Mouse (Mus musculus) CD4-positive, CD25-positive, alpha-beta regulatory T cell, adult 4 months (primary cell): ENCODE measurements around the gene Ntng2. TPM values are rescaled to one million over a fixed set of nuclear protein-coding genes. Genes with fewer than 3 reads are reported as not detected.

Experiments used
- ATAC-seq: one replicate; pipeline ENCODE4 v1.8.0; 2017
- polyA plus RNA-seq, 2 experiments: library from polyadenylated mRNA; unstranded; fragments of 100-300 nt; shearing (Covaris generic); gene quantifications; one replicate each; pipeline ENCODE4 v1.2.1; 2017

Ntng2 gene
- polyA plus RNA-seq, 2 experiments from 2014 or later: 2.4 to 3.1 TPM

DNA sequence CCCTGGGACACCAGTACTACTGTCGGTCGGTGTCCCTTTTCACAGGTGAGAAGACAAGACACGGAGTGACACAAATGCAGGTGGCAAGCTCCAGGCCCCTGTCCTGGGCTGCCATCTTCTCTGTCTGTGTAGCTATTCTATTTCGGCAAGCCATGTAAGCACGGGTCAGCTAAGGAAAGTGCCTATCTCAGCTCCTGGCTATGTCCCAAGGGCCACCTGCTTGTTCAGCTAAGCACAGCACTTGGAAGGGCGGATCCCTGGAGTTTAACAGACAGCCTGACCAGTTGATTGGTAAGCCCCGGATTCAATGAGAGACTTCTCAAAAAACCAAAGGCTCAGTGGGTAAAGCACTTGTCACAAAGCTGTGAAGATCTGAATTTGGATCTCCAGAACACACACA lies 62.4 kb downstream of the Ntng2 start:
- ATAC-seq: no peak

DNA sequence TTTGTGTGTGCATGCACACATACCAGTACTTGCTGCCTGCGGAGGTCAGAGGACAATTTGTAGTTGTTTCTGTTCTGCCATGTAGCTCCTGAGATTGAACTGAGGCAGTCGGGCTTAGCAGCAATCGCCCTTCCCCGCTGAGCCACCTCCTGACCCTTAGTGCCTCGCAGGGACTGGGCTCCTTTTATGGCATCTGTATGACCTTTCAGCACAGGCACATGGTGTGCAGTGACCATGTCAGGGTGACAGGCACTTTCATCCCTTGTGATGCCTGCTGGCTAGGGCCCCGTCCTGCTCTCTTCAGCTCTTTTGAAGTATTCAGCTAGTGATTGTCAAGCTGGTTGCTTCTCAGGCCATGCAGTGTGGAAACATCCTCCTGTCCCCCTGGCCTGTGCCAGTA lies 66.6 kb downstream of the Ntng2 start:
- no peak for ATAC-seq

DNA sequence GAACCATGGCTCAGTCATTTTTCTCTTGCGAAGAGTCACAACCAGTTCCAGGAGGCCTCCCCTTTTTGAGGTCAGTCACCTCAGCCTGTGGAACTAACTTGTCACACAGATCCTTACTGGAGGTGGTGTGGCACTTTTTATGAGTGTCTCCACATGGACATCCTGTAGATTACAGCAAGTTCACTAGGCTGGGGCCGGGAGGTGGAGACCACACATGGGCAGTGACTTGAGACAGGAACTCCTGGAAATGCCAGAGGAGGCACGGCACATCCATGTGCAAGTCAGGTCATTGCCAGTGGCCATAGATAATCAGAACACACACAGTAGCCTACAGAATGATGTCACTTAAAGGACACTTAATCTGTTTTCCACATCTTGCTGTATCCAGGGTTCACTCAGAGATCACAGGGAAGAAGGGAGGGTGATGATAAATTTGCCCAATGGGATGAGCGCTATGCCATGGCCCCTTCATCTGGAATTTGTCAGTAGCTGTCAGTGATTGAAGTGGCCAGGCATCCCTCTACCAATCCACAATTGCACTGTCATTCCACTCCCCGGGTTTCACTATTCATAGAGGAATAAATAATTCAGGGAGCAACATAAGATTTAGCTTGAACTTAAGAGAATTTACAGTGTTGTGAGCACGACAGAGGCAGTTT lies 69.4 kb downstream of the Ntng2 start:
- ATAC-seq: no peak

DNA sequence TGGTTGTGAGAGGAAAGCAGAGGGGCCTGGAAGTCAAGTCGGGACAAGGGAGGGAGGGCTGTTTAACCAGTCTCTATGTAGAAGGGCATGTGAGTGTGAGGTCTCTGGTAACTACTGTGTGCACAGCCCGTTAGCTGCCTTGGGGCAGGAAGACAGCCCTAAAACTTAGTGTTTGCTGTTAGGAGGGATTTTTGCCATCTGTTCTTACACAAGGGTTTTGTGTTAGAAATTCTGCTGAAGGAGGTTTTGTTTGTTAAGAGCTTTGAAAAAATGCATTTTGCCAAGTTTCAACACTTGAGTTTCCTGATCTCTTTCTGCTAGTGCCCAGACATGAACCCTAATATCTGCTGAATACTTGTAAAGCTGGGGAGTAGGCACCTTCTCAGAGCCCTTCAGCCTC lies 71.7 kb downstream of the Ntng2 start:
- no peak for ATAC-seq

DNA sequence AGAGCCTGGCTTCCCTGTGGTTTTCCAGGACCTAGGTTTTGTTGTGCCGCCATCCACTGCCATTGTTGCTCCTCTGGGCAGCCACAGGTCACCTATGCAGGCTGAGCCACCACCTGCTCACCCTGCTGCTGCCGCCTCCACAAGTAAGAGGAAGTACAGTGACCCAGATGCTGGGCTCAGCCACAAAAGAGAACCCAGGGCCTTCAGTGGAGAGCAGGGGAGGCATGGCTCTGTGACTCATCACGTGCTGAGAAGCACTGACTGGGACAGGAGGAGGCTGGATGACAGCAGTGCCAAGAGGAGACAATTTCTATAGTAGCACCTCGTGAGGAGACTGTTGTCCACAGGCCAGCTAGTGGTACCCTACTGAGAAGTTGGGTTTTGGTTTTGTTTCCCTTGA lies 73.0 kb downstream of the Ntng2 start:
- ATAC-seq: no peak

DNA sequence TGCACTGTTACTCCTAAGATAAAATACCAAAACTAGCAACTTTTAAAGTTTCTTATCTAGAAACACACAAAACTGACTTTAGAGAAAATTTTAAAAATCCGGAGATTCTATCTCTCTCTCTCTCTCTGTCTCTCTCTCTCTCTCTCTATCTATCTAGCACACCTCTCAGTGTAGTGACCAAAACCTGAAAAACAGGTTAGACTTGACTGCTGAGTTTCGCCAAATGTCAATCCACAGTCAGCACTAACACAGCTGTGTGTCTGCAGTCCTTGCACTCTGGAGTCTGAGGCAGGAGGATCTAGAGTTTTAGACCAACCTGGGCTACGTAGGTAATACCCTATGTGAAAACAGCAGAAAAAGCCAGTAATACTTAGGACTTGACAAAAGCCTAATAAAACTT lies 77.9 kb downstream of the Ntng2 start:
- ATAC-seq: no peak

DNA sequence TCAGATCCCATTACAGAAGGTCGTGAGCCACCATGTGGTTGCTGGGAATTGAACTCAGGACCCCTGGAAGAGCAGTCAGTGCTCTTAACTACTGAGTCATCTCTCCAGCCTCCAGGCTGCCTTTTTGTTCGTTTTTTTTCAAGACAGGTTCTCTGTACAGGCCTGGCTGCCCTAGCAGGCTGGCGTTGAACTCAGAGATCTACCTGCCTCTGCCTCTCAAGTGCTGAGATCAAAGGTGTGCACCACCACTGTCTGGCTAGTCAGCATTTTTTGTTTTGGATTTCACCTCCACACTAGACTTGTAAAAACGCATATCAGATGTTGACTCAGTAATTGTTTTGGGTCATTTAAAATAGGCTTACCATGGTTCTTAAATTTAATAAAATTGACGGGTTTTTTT lies 84.7 kb downstream of the Ntng2 start:
- ATAC-seq: no peak

DNA sequence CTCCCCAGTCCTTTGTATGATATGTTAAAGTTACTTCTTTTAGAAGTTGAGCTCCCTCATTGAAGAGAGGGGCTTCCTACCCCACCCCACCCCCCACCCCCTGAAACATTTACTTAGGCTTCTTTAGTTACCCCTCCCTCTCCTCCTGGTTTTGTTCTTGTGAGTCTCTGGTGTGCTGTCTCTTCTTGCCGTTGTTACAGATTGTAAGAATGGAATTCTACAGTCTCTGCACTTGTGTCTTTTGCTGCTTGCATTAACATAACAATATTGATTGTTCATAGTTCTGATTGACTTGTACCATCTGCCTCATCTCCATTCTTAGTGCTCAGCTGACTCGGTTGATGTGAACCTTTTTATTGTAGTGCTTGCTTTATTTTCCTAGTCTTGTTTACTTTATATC lies 100.9 kb downstream of the Ntng2 start:
- no peak for ATAC-seq

Other genes starting within 250 kb of the Ntng2 start
- under 1 TPM; 0.46 to 0.47 TPM for gene Cfap77, start 197.9 kb downstream of the Ntng2 start, polyA plus RNA-seq
- gene Ttf1, start 192.7 kb downstream of the Ntng2 start, polyA plus RNA-seq: 10 to 100 TPM; 20.7 to 24.1 TPM
- gene Setx, start 128.8 kb downstream of the Ntng2 start, polyA plus RNA-seq: 10 to 100 TPM; 27.6 to 40.7 TPM
- gene Med27, start 93.8 kb upstream of the Ntng2 start, polyA plus RNA-seq: 10 to 100 TPM; 30.7 to 32.3 TPM